Mouse (Mus musculus): ENCODE measurements around the gene Tubg2. TPM values are rescaled to one million over a fixed set of nuclear protein-coding genes. Genes with fewer than 3 reads are reported as not detected.

Gene Tubg2
- 6.6 and 8.4 TPM in 2 replicates for polyA plus RNA-seq (2014; fragmentation: Nextera tagmentation; extraction: Ambion mirVana)

- H3K4me1 ChIP-seq (ENCODE audit: control insufficient read depth, insufficient read depth, low read length), result peaks cover 4% of the 10 kb centered on the region; the same call in 1 of the 2 replicates
- H3K27ac ChIP-seq (replicated peaks; ENCODE audit: low read depth, low read length), result peak within 1 kb of the TSS; percentile 66; the same call in 1 of the 2 replicates
- H3K27me3 ChIP-seq (replicated peaks; ENCODE audit: control insufficient read depth, insufficient read depth, low read length), result no peaks in the 10 kb centered on the region
- no peaks in the 10 kb centered on the region for H3K36me3 ChIP-seq (ENCODE audit: control insufficient read depth, insufficient read depth, low read length)
- peak; percentile 89 for ATAC-seq (ENCODE audit: low read depth)
- peak within 1 kb of the TSS; percentile 63 for H3K4me2 ChIP-seq (ENCODE audit: low read depth, low read length)
- no peaks in the 10 kb centered on the region for H3K9me3 ChIP-seq (ENCODE audit: control insufficient read depth, low read length)
- H3K4me3 ChIP-seq (ENCODE audit: low read depth, low read length), result peak within 1 kb of the TSS; percentile 38
- peak within 1 kb of the TSS; percentile 62 for H3K9ac ChIP-seq (ENCODE audit: low read depth, low read length)
- WGBS, result 3% methylated on average over 22 of the region's 36 CpGs
- DNase-seq (ENCODE audit: low spot score), result peak; percentile 88
Measured at GRCm38 (mm10) chr11:101155728-101156371, at the start of gene Tubg2. TSS of gene Tubg2 (plus strand) at chr11:101155907.

GRCm38 (mm10) chr11:101109351-101109750 lies 46.4 kb upstream of the Tubg2 start:
- Histone ChIP-seq H3K4me1 (ENCODE audit: control insufficient read depth, insufficient read depth, low read length) (no peaks in the 10 kb centered on the region), H3K27ac (replicated peaks; ENCODE audit: low read depth, low read length) (no peak overlapping the region), H3K27me3 (replicated peaks; ENCODE audit: control insufficient read depth, insufficient read depth, low read length) (no peaks in the 10 kb centered on the region), H3K9ac (ENCODE audit: low read depth, low read length) (no peak overlapping the region), H3K36me3 (ENCODE audit: control insufficient read depth, insufficient read depth, low read length) (peaks cover 24% of the 10 kb centered on the region; the same call in 1 of the 2 replicates), H3K4me3 (ENCODE audit: low read depth, low read length) (no peak overlapping the region), H3K9me3 (ENCODE audit: control insufficient read depth, low read length) (no peaks in the 10 kb centered on the region), H3K4me2 (ENCODE audit: low read depth, low read length) (no peak overlapping the region)
- WGBS, result 75% methylated on average over 4 of the region's 4 CpGs
- DNase-seq (ENCODE audit: low spot score) (no peak), ATAC-seq (ENCODE audit: low read depth) (no peak)

- H3K36me3 ChIP-seq (ENCODE audit: control insufficient read depth, insufficient read depth, low read length), result peaks cover 13% of the 10 kb centered on the region; the same call in 1 of the 2 replicates
- 61% methylated on average over 5 of the region's 5 CpGs for WGBS
Measured at GRCm38 (mm10) chr11:101110708-101111107, 45.0 kb upstream of the Tubg2 start.

GRCm38 (mm10) chr11:101111178-101111577 lies 44.5 kb upstream of the Tubg2 start:
- Histone ChIP-seq H3K27me3 (replicated peaks; ENCODE audit: control insufficient read depth, insufficient read depth, low read length) (no peaks in the 10 kb centered on the region), H3K9me3 (ENCODE audit: control insufficient read depth, low read length) (no peaks in the 10 kb centered on the region), H3K27ac (replicated peaks; ENCODE audit: low read depth, low read length) (no peak overlapping the region), H3K9ac (ENCODE audit: low read depth, low read length) (no peak overlapping the region), H3K4me2 (ENCODE audit: low read depth, low read length) (no peak overlapping the region), H3K4me3 (ENCODE audit: low read depth, low read length) (no peak overlapping the region), H3K4me1 (ENCODE audit: control insufficient read depth, insufficient read depth, low read length) (no peaks in the 10 kb centered on the region), H3K36me3 (ENCODE audit: control insufficient read depth, insufficient read depth, low read length) (peaks cover 9% of the 10 kb centered on the region; the same call in 1 of the 2 replicates)
- ATAC-seq (ENCODE audit: low read depth) (no peak), DNase-seq (ENCODE audit: low spot score) (no peak)
- 87% methylated on average over 4 of the region's 4 CpGs for WGBS

More at GRCm38 (mm10) chr11:101110708-101111107, 45.0 kb upstream of the Tubg2 start:
- Histone ChIP-seq H3K4me1 (ENCODE audit: control insufficient read depth, insufficient read depth, low read length) (no peaks in the 10 kb centered on the region), H3K4me3 (ENCODE audit: low read depth, low read length) (no peak overlapping the region), H3K27ac (replicated peaks; ENCODE audit: low read depth, low read length) (no peak overlapping the region), H3K27me3 (replicated peaks; ENCODE audit: control insufficient read depth, insufficient read depth, low read length) (no peaks in the 10 kb centered on the region), H3K9ac (ENCODE audit: low read depth, low read length) (no peak overlapping the region), H3K9me3 (ENCODE audit: control insufficient read depth, low read length) (no peaks in the 10 kb centered on the region), H3K4me2 (ENCODE audit: low read depth, low read length) (no peak overlapping the region)
- no peak for DNase-seq (ENCODE audit: low spot score)
- no peak for ATAC-seq (ENCODE audit: low read depth)

GRCm38 (mm10) chr11:101112186-101112585 lies 43.5 kb upstream of the Tubg2 start:
- H3K4me3 ChIP-seq (ENCODE audit: low read depth, low read length), result no peak overlapping the region
- 90% methylated on average over 3 of the region's 3 CpGs for WGBS
- no peak overlapping the region for H3K4me2 ChIP-seq (ENCODE audit: low read depth, low read length)
- H3K9ac ChIP-seq (ENCODE audit: low read depth, low read length), result no peak overlapping the region
- no peaks in the 10 kb centered on the region for H3K4me1 ChIP-seq (ENCODE audit: control insufficient read depth, insufficient read depth, low read length)
- DNase-seq (ENCODE audit: low spot score), result no peak
- ATAC-seq (ENCODE audit: low read depth), result no peak
- peaks cover 16% of the 10 kb centered on the region; the same call in 1 of the 2 replicates for H3K36me3 ChIP-seq (ENCODE audit: control insufficient read depth, insufficient read depth, low read length)
- no peaks in the 10 kb centered on the region for H3K9me3 ChIP-seq (ENCODE audit: control insufficient read depth, low read length)
- H3K27me3 ChIP-seq (replicated peaks; ENCODE audit: control insufficient read depth, insufficient read depth, low read length), result no peaks in the 10 kb centered on the region
- no peak overlapping the region for H3K27ac ChIP-seq (replicated peaks; ENCODE audit: low read depth, low read length)

- ATAC-seq (ENCODE audit: low read depth) (no peak), DNase-seq (ENCODE audit: low spot score) (peak; percentile 32)
- H3K27me3 ChIP-seq (replicated peaks; ENCODE audit: control insufficient read depth, insufficient read depth, low read length), result no peaks in the 10 kb centered on the region
- 75% methylated on average over 2 of the region's 2 CpGs for WGBS
- no peak overlapping the region for H3K9ac ChIP-seq (ENCODE audit: low read depth, low read length)
- H3K4me1 ChIP-seq (ENCODE audit: control insufficient read depth, insufficient read depth, low read length), result peaks cover 12% of the 10 kb centered on the region
- H3K4me2 ChIP-seq (ENCODE audit: low read depth, low read length), result no peak overlapping the region
- peaks cover 7% of the 10 kb centered on the region; the same call in 1 of the 2 replicates for H3K36me3 ChIP-seq (ENCODE audit: control insufficient read depth, insufficient read depth, low read length)
- no peaks in the 10 kb centered on the region for H3K9me3 ChIP-seq (ENCODE audit: control insufficient read depth, low read length)
- 0 out of 2 replicates have a peak overlapping the region, but pooled peaks have one; percentile 18 for H3K27ac ChIP-seq (replicated peaks; ENCODE audit: low read depth, low read length)
- no peak overlapping the region for H3K4me3 ChIP-seq (ENCODE audit: low read depth, low read length)
Measured at GRCm38 (mm10) chr11:101115564-101115963, 40.1 kb upstream of the Tubg2 start.

GRCm38 (mm10) chr11:101118105-101118504 lies 37.6 kb upstream of the Tubg2 start:
- no peak for ATAC-seq (ENCODE audit: low read depth)

GRCm38 (mm10) chr11:101119131-101119760 lies 36.5 kb upstream of the Tubg2 start:
- 1% methylated on average over 36 of the region's 39 CpGs for WGBS
- peak overlapping the region; percentile 91 for H3K4me3 ChIP-seq (ENCODE audit: low read depth, low read length)
- H3K36me3 ChIP-seq (ENCODE audit: control insufficient read depth, insufficient read depth, low read length), result peaks cover 29% of the 10 kb centered on the region; the same call in 1 of the 2 replicates
- no peaks in the 10 kb centered on the region for H3K9me3 ChIP-seq (ENCODE audit: control insufficient read depth, low read length)
- H3K4me1 ChIP-seq (ENCODE audit: control insufficient read depth, insufficient read depth, low read length), result peaks cover 18% of the 10 kb centered on the region
- peak; percentile 70 for ATAC-seq (ENCODE audit: low read depth)
- no peak for DNase-seq (ENCODE audit: low spot score)
- H3K4me2 ChIP-seq (ENCODE audit: low read depth, low read length), result peak overlapping the region; percentile 91
- H3K27me3 ChIP-seq (replicated peaks; ENCODE audit: control insufficient read depth, insufficient read depth, low read length), result no peaks in the 10 kb centered on the region
- peak overlapping the region; percentile 86 for H3K9ac ChIP-seq (ENCODE audit: low read depth, low read length)
- peak overlapping the region; percentile 79 for H3K27ac ChIP-seq (replicated peaks; ENCODE audit: low read depth, low read length)

More at GRCm38 (mm10) chr11:101118105-101118504, 37.6 kb upstream of the Tubg2 start:
- Histone ChIP-seq H3K4me3 (ENCODE audit: low read depth, low read length) (peak overlapping the region; percentile 91), H3K9me3 (ENCODE audit: control insufficient read depth, low read length) (no peaks in the 10 kb centered on the region), H3K36me3 (ENCODE audit: control insufficient read depth, insufficient read depth, low read length) (peaks cover 18% of the 10 kb centered on the region; the same call in 1 of the 2 replicates), H3K4me2 (ENCODE audit: low read depth, low read length) (peak overlapping the region; percentile 91), H3K27ac (replicated peaks; ENCODE audit: low read depth, low read length) (no peak overlapping the region), H3K4me1 (ENCODE audit: control insufficient read depth, insufficient read depth, low read length) (peaks cover 18% of the 10 kb centered on the region), H3K27me3 (replicated peaks; ENCODE audit: control insufficient read depth, insufficient read depth, low read length) (no peaks in the 10 kb centered on the region), H3K9ac (ENCODE audit: low read depth, low read length) (peak overlapping the region; percentile 86)
- DNase-seq (ENCODE audit: low spot score), result no peak
- 39% methylated on average over 4 of the region's 4 CpGs for WGBS
